Mouse (Mus musculus) limb, embryonic 13.5 days (tissue): ENCODE measurements around the gene Syt14. TPM values are rescaled to one million over a fixed set of nuclear protein-coding genes. Genes with fewer than 3 reads are reported as not detected.

Source experiments
- ATAC-seq: fragments of 200-750 bp; cut with Nextera tagmentation; 2 replicates; pipeline ENCODE4 v1.8.0; 2017; ENCODE audit warnings: low read depth, moderate number of reproducible peaks, moderate TSS enrichment; ENCODE audit not compliant: low FRiP score
- H3K27ac ChIP-seq: fragments of 300-500 bp; sonication (generic); 2 replicates; pipeline ENCODE4 v1.5.1; 2015; ENCODE audit warnings: inconsistent platforms, mild to moderate bottlenecking, moderate library complexity
- H3K27me3 ChIP-seq: fragments of 300-500 bp; sonication (generic); 2 replicates; pipeline ENCODE4 v1.6.1; 2015; ENCODE audit warnings: mild to moderate bottlenecking, inconsistent platforms
- H3K36me3 ChIP-seq: fragments of 300-500 bp; sonication (generic); 2 replicates; pipeline ENCODE4 v1.6.1; 2015; ENCODE audit warnings: inconsistent platforms, mild to moderate bottlenecking, moderate library complexity
- H3K4me1 ChIP-seq: fragments of 300-500 bp; sonication (generic); 2 replicates; pipeline ENCODE4 v1.6.1; 2015; ENCODE audit warnings: inconsistent platforms
- H3K4me2 ChIP-seq: fragments of 300-500 bp; sonication (generic); replicated peaks from 2 replicates; pipeline ENCODE4 v1.6.1; 2015; ENCODE audit warnings: inconsistent platforms, mild to moderate bottlenecking, moderate library complexity
- H3K4me3 ChIP-seq: fragments of 300-500 bp; sonication (generic); 2 replicates; pipeline ENCODE4 v1.5.1; 2015; ENCODE audit warnings: moderate library complexity, mild to moderate bottlenecking, inconsistent platforms
- H3K9ac ChIP-seq: fragments of 300-500 bp; sonication (generic); 2 replicates; pipeline ENCODE4 v1.6.1; 2015; ENCODE audit warnings: mild to moderate bottlenecking, inconsistent platforms
- H3K9me3 ChIP-seq: fragments of 300-500 bp; sonication (generic); 2 replicates; pipeline ENCODE4 v1.6.1; 2016; ENCODE audit warnings: inconsistent platforms
- WGBS: fragments of 180-500 bp; shearing (Covaris S2); methylation state at CpG from one replicate; pipeline ENCODE4 v1.1.7; 2015; 5-methylcytosine and 5-hydroxymethylcytosine counted together
- polyA plus RNA-seq: library from polyadenylated mRNA; unstranded; fragments of >200 nt; fragmentation: Nextera tagmentation; extraction: Ambion mirVana; gene quantifications from 2 replicates; pipeline ENCODE4 v1.2.1, GENCODE M21; 2015

The Syt14 gene
- polyA plus RNA-seq, 1 experiment from 2014 or later = 3.6 TPM

DNA sequence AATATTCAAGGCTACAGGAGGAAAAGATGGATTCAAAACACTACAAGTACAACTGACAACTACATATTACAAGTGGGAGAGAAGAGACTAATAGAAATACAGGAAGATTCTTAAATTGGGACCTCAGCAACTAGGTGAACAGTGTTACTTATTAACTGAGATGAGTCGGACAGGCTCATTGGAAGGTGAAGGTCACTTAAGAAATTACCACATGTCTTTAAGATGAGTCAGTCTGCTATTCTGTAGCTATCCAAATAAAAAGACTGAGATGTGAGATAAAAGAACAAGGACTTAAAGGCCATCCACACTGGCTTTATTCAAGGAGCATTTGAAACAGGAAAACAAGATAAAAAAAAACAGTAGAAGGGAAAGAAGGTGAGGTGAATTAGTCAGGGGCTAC is 11.3 kb downstream of the Syt14 start:
- WGBS = 89% methylated on average over 1 of the region's 1 CpGs
- Histone ChIP-seq H3K4me1 (no peaks in the 10 kb centered on the region), H3K4me3 (no peak overlapping the region), H3K9ac (no peak overlapping the region), H3K9me3 (no peaks in the 10 kb centered on the region), H3K27ac (no peak overlapping the region), H3K4me2 (no peak overlapping the region), H3K27me3 (no peaks in the 10 kb centered on the region), H3K36me3 (no peaks in the 10 kb centered on the region)
- no peak for ATAC-seq

DNA sequence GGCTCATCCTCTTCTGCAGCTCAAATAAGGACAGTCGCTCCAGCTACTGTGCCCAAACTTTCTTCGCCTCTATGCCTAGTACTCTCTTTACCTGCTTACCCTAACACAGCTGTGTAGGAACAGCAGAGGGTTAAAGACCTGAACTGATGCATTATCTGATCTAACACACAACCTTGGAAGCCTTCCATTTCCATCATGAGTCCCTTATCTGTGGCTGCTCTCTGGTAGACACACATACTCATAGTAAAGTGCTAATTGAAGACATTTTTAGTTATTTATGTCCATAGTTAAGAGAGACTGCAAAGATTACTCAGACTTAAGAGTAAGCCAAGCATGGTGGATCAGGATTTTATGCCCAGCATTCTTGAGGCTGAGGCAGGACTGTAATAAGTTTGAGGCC is 23.2 kb downstream of the Syt14 start:
- H3K36me3 ChIP-seq = no peaks in the 10 kb centered on the region
- 96% methylated on average over 2 of the region's 2 CpGs for WGBS
- H3K27me3 ChIP-seq = no peaks in the 10 kb centered on the region
- H3K27ac ChIP-seq = no peak overlapping the region
- H3K4me1 ChIP-seq = 0 out of 2 replicates have a peak, but pooled peaks cover 7% of the 10 kb centered on the region
- no peaks in the 10 kb centered on the region for H3K9me3 ChIP-seq
- no peak for ATAC-seq
- no peak overlapping the region for H3K4me3 ChIP-seq
- no peak overlapping the region for H3K9ac ChIP-seq
- H3K4me2 ChIP-seq = no peak overlapping the region

GRCm38 (mm10) chr1:193011000-193011769 is 24.4 kb downstream of the Syt14 start:
- ATAC-seq = no peak
- Histone ChIP-seq H3K9ac (no peak overlapping the region), H3K4me2 (no peak overlapping the region), H3K36me3 (no peaks in the 10 kb centered on the region), H3K27ac (no peak overlapping the region), H3K9me3 (no peaks in the 10 kb centered on the region), H3K4me3 (no peak overlapping the region), H3K4me1 (0 out of 2 replicates have a peak, but pooled peaks cover 7% of the 10 kb centered on the region), H3K27me3 (no peaks in the 10 kb centered on the region)
- 94% methylated on average over 3 of the region's 3 CpGs for WGBS

DNA sequence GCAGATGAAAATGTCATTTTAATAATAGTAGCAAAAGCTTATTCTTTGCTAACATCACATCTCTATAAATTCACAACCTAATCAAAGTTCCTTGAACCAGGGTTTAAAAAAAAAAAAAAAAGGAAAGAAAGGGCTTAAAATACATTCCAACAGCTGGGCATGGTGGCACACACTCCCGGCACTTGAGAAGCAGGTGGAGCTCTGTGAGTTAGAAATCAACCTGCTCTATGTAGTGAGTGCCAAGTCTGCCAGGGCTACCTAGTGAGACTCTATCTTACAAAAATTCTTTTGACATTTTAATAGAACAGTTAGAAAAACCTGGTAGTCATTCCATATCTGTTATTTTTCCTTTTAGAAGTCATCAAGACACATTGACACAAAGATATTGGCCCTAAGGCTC is 31.0 kb downstream of the Syt14 start:
- Histone ChIP-seq H3K27ac (no peak overlapping the region), H3K4me1 (no peaks in the 10 kb centered on the region), H3K4me3 (no peak overlapping the region), H3K9ac (no peak overlapping the region), H3K36me3 (no peaks in the 10 kb centered on the region), H3K9me3 (no peaks in the 10 kb centered on the region), H3K27me3 (no peaks in the 10 kb centered on the region), H3K4me2 (no peak overlapping the region)
- ATAC-seq = no peak
- 66% methylated on average over 1 of the region's 1 CpGs for WGBS

DNA sequence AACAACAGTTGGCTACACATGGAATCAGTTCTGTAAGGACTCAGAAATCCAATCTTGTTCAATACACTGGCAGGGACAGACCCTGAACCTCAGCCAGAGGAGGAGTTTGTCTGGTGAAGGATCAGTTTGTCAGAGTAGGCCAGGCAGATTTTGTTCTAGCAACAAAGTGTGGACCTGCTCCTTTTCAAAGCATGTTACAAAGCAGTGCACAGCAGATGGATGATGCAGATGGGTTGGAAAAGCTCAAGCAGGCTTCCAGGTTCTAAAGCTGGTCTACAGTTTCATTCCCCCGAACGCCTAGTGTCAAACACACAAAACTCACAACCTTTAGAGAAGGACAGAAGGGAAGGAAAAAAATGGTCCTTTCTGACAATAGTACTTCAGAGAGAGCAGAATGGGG is 31.6 kb downstream of the Syt14 start:
- Histone ChIP-seq H3K4me2 (no peak overlapping the region), H3K9me3 (no peaks in the 10 kb centered on the region), H3K4me3 (no peak overlapping the region), H3K27me3 (no peaks in the 10 kb centered on the region), H3K9ac (no peak overlapping the region), H3K4me1 (no peaks in the 10 kb centered on the region), H3K27ac (no peak overlapping the region), H3K36me3 (no peaks in the 10 kb centered on the region)
- WGBS = 84% methylated on average over 2 of the region's 2 CpGs
- no peak for ATAC-seq

- no peak overlapping the region for H3K27ac ChIP-seq
- H3K9me3 ChIP-seq = no peaks in the 10 kb centered on the region
- no peaks in the 10 kb centered on the region for H3K27me3 ChIP-seq
- H3K4me2 ChIP-seq = no peak overlapping the region
- no peak overlapping the region for H3K4me3 ChIP-seq
- 92% methylated on average over 4 of the region's 4 CpGs for WGBS
- H3K9ac ChIP-seq = no peak overlapping the region
- ATAC-seq = no peak
- no peaks in the 10 kb centered on the region for H3K36me3 ChIP-seq
- H3K4me1 ChIP-seq = no peaks in the 10 kb centered on the region
Measured at GRCm38 (mm10) chr1:193002307-193002706, 33.3 kb downstream of the Syt14 start.

GRCm38 (mm10) chr1:193001587-193001986 is 34.0 kb downstream of the Syt14 start:
- no peak overlapping the region for H3K4me2 ChIP-seq
- no peak overlapping the region for H3K9ac ChIP-seq
- H3K4me1 ChIP-seq = no peaks in the 10 kb centered on the region
- H3K4me3 ChIP-seq = no peak overlapping the region
- H3K36me3 ChIP-seq = no peaks in the 10 kb centered on the region
- WGBS = 82% methylated on average over 2 of the region's 2 CpGs
- ATAC-seq = no peak
- no peaks in the 10 kb centered on the region for H3K27me3 ChIP-seq
- no peak overlapping the region for H3K27ac ChIP-seq
- no peaks in the 10 kb centered on the region for H3K9me3 ChIP-seq

- H3K9me3 ChIP-seq = no peaks in the 10 kb centered on the region
- H3K4me3 ChIP-seq = no peak overlapping the region
- no peaks in the 10 kb centered on the region for H3K4me1 ChIP-seq
- no peak for ATAC-seq
- no peak overlapping the region for H3K4me2 ChIP-seq
- H3K27ac ChIP-seq = no peak overlapping the region
- no peak overlapping the region for H3K9ac ChIP-seq
- H3K27me3 ChIP-seq = no peaks in the 10 kb centered on the region
- H3K36me3 ChIP-seq = no peaks in the 10 kb centered on the region
Measured at GRCm38 (mm10) chr1:193000908-193001307, 34.7 kb downstream of the Syt14 start.

DNA sequence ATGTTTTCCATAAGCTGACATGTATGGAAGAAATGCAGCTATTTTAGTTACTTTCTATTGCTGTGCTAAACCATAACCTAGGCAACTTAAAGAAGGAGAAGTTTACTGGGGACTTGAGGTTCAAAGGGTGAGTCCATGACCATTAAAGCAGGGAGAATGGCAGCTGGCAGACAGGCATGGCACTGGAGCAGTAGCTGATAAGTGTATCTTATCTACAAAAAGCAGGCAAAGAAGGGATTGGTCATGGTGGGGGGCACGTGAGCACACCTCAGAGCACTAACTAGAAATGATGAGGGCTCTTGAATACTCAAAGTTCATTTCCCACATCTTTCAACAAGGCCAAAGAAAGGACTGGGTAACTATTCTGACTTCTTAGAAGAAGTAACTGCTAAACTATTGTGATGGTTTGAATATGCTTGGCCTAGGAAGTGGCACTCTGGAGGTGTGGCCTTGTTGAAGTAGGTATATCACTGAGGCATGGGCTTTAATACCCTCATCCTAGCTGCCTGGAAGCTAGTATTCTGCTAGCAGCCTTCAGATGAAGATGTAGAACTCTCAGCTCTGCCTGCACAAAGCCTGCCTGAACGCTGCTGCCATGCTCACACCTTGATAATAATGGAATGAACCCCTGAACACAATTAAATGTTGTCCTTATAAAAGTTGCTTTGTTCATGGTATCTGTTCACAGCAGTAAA is 41.2 kb downstream of the Syt14 start:
- no peaks in the 10 kb centered on the region for H3K27me3 ChIP-seq
- 82% methylated on average over 2 of the region's 2 CpGs for WGBS
- no peaks in the 10 kb centered on the region for H3K9me3 ChIP-seq
- H3K4me1 ChIP-seq = no peaks in the 10 kb centered on the region
- no peak overlapping the region for H3K4me3 ChIP-seq
- no peak for ATAC-seq
- no peak overlapping the region for H3K9ac ChIP-seq
- no peak overlapping the region for H3K4me2 ChIP-seq
- no peaks in the 10 kb centered on the region for H3K36me3 ChIP-seq
- H3K27ac ChIP-seq = no peak overlapping the region

DNA sequence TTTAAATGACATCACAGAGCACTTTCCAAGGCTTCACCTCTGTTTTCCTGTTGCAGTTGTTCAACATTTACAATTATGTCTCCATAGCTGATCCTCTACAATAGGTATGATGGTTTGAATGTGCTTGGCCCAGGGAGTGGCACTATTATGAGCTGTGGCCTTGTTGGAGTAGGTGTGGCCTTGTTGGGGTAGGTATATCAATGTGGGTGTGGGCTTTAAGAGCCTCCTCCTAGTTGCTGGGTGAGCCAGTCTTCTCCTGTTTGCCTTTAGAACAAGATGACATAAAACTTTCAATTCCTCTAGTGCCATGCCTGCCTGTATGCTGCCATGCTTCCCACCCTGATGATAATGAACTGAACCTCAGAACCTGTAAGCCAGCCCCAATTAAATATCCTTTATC is 42.1 kb downstream of the Syt14 start:
- H3K9ac ChIP-seq = no peak overlapping the region
- no peaks in the 10 kb centered on the region for H3K9me3 ChIP-seq
- H3K27ac ChIP-seq = no peak overlapping the region
- H3K36me3 ChIP-seq = no peaks in the 10 kb centered on the region
- no peak overlapping the region for H3K4me3 ChIP-seq
- no peak overlapping the region for H3K4me2 ChIP-seq
- no peaks in the 10 kb centered on the region for H3K27me3 ChIP-seq
- H3K4me1 ChIP-seq = no peaks in the 10 kb centered on the region
- ATAC-seq = no peak

DNA sequence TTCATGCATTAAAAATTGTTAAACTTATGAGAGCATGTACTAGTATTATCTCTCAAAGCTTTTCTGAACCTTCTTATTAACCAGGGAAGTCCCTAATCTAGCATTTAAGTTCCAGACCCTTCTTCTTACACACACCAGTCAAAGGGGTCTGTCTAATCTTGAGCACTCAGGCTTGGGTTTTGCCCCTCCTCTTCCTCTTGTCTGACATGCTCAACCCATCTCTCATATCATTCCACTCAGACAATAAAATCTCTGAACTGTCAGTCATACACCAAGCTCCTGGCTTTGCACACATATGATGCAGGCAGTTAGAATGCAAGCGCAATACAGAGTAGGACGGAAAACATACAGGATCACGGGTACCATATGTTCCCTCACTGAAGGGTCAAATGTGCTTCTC is 48.4 kb downstream of the Syt14 start:
- no peak for ATAC-seq
- H3K4me1 ChIP-seq = no peaks in the 10 kb centered on the region
- no peaks in the 10 kb centered on the region for H3K27me3 ChIP-seq
- H3K36me3 ChIP-seq = no peaks in the 10 kb centered on the region
- 94% methylated on average over 3 of the region's 3 CpGs for WGBS
- no peak overlapping the region for H3K4me3 ChIP-seq
- H3K9me3 ChIP-seq = no peaks in the 10 kb centered on the region
- H3K27ac ChIP-seq = no peak overlapping the region
- no peak overlapping the region for H3K4me2 ChIP-seq
- no peak overlapping the region for H3K9ac ChIP-seq

DNA sequence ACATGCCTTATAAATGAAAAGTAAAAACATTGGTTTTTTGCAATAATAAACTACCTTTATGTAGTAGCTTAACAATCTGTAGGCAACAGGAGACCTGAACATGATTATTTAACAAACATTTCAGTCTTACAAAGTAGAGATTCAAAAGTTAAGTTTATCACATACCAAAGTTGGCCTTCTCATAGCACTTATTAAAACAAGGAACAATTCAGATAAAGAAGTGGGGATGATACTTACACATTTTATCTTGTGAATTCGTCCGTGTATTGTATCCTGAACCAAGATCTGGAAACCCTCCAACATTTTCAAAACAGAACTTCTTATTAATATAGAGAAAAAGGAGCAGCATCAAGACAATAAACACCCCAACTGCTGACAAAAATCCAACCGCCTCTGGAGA is 49.1 kb downstream of the Syt14 start:
- ATAC-seq = no peak
- Histone ChIP-seq H3K4me1 (no peaks in the 10 kb centered on the region), H3K9me3 (no peaks in the 10 kb centered on the region), H3K9ac (no peak overlapping the region), H3K27me3 (no peaks in the 10 kb centered on the region), H3K4me2 (no peak overlapping the region), H3K27ac (no peak overlapping the region), H3K4me3 (no peak overlapping the region), H3K36me3 (no peaks in the 10 kb centered on the region)
- WGBS = 84% methylated on average over 3 of the region's 3 CpGs

DNA sequence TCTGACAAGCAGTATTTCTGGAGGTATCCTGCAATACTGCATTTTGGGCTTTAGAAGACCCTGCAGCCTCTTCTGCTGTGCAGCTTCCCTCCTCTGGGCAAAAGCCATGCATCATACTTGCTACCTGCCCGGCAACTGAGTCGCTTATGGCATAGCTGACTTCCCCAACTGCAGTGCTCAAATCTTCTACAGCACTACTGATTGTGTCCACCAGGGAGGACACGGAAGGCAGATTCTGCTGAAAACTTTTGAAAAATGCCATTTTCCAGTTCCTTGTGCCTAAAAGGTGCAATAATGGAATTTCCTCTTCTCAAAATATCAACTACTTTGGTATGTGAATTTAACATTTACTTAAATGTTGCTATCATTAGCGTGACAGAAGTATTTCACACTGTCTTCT is 51.2 kb downstream of the Syt14 start:
- H3K4me2 ChIP-seq = no peak overlapping the region
- 0 out of 2 replicates have a peak, but pooled peaks cover 3% of the 10 kb centered on the region for H3K36me3 ChIP-seq
- H3K27ac ChIP-seq = no peak overlapping the region
- H3K4me3 ChIP-seq = no peak overlapping the region
- 85% methylated on average over 4 of the region's 4 CpGs for WGBS
- no peaks in the 10 kb centered on the region for H3K9me3 ChIP-seq
- no peak overlapping the region for H3K9ac ChIP-seq
- no peaks in the 10 kb centered on the region for H3K4me1 ChIP-seq
- no peak for ATAC-seq
- H3K27me3 ChIP-seq = no peaks in the 10 kb centered on the region
